Mouse (Mus musculus) adrenal gland, postnatal 36 days (tissue): ENCODE measurements around the gene Ctxn2. TPM values are rescaled to one million over a fixed set of nuclear protein-coding genes. Genes with fewer than 3 reads are reported as not detected.
"Not testable (repeated sequence)": the region's sequence is repeated elsewhere in the genome, so short reads cannot be mapped to it uniquely, and the experiment has no call there.

ENCODE experiments used
- DNase-seq, 2 experiments: peaks; one replicate each; pipeline ENCODE4 v3.0.0; 2021; ENCODE audit warnings: mixed read lengths in 1 of 2
- long read RNA-seq, 2 experiments: library from polyadenylated mRNA; stranded (forward); transcript quantifications; one replicate each; pipeline ENCODE4 v2.0.0; 2021; ENCODE audit warnings: borderline sequencing depth in 2 of 2
- total RNA-seq, 2 experiments: library from RNA; stranded (reverse); gene quantifications; 2 replicates each; pipeline ENCODE4 v1.2.3; 2021

The Ctxn2 gene
- not detected for total RNA-seq
- long read RNA-seq, experiment 1, result 0 reads
- long read RNA-seq, experiment 2, result 0 reads

DNA sequence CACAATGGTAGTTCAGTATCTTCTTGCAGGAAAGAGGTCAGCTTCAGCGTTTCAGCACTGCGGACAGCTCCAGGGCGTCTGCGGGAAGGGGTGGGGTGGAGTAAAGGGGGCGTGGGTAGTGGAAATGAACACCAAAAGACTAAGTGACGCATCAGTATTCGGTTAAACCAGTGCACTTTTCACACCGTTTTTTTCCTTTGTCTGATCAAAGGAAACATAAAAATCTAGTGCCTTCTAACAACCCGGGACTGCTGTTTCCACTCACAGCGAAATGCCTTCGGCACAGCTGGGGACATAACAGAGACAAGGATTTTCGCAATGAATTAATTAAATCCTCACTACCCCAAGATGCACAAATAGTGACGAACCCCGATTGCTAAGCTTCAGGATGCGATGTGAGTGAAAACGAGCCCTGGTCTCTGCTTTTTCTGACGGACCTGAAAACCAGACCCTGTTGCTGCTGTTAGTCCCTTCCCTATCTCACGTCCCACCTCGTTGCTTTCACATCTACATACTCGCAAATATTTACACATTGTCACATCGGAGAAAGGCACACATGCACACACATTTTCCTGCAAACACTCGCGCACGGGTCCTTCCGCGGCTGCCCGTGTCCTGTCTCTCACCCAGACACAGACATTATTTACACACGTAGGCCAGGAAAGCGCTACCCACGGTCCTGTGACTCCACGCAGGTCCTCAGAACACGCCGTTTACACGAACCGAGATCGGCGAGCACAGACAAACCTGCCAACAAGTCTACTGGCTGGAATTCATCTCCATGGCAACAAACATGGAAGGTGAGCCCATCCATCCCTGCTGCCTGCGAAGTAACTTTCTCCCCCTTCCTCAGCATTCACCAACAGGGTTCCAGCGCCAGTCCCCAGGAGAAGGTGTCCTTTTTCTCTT, at the start of gene Ctxn2:
Gene Ctxn2 (plus strand): TSS at position 790 of the 909 bp plus-strand sequence.
- DNase-seq, result peak; percentile 88 to 91

GRCm38 (mm10) chr2:125088757-125089156, 47.7 kb upstream of the Ctxn2 start:
- no peak for DNase-seq

- not testable (repeated sequence) for DNase-seq
Measured at GRCm38 (mm10) chr2:125092123-125092522, 44.4 kb upstream of the Ctxn2 start.

- not testable (repeated sequence) for DNase-seq
Measured at GRCm38 (mm10) chr2:125104491-125104890, 32.0 kb upstream of the Ctxn2 start.

- not testable (repeated sequence) for DNase-seq
Measured at GRCm38 (mm10) chr2:125106536-125106935, 30.0 kb upstream of the Ctxn2 start.

GRCm38 (mm10) chr2:125119381-125120110, 16.9 kb upstream of the Ctxn2 start:
- no peak for DNase-seq

DNA sequence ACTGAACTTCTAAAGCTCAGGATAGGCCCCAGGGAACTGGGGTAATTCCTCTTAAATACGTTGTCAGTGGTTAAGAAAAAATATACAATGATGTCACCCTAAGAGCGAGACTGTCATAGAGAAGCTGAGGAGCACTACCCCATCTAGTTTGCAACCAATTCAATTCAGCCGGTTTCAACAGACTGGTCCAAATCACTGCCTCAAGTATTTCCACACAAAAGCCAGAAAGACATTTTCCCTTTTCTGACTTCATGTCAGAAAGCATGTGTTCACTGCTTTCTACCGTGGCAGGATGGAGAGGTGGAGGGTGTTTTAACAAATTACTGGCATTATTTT, 14.2 kb upstream of the Ctxn2 start:
- DNase-seq, result no peak

- peak; percentile 61 to 76 for DNase-seq
Measured at GRCm38 (mm10) chr2:125122624-125123476, 13.6 kb upstream of the Ctxn2 start.

DNA sequence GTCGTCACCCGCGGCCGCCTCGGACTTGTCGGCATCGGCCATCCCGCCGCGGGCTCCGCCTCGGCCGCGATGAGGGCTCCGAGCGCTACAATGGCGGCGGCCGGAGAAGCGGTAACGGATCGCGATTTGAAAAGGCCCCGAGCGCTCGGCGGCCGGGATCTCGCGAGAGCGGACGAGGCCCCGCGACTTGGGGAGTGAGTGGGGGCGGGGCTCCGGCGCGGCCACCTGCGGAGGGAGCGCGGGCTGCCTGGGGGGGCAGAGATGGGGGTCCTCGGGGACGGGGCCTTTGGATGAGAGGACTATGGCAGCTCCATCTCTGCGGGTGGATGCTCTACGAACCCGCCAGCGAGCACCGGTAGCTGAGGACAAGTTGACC, 13.0 kb upstream of the Ctxn2 start, which contains the start of gene Myef2:
Gene Myef2 (minus strand): TSS at position 185 of the 376 bp plus-strand sequence.
- peak; percentile 83 to 92 for DNase-seq

DNA sequence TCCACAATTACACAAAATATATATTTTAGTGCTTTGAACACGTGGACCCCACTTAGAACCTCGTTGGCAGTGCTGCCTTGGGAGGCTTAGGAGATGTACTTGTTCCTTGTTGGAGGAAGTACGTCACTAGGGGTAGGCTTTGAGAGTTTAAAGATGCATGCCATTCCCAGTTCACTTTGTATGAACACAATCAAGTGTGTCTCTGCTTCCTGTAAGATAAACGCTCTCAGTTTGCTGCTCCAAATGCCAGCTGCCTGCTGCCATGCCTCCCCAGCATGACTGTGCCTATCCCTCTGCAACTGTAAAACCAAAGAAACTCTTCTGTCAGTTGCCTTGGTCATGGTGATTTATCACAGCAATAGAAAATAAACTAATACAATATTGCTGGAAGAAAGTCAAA, 10.7 kb upstream of the Ctxn2 start:
- no peak for DNase-seq

DNA sequence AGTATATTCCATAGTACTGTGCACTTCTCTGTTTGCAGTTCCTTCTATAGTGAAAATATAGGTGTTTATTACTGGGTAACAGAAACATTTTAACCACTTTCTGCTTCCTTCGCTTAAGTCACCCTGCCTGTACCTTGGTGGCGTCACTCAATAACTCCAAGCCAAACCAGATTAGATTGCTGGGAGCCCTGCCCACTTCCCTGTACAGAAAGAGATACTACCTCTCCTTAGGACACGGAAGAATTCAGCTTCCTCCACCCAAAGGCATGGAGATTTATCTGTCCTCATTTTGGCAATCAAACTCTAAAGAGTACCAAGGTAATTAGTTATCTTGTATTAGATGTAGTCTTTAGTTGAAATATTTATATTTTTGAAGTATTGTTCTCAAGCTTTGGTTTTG, 9.7 kb upstream of the Ctxn2 start:
- DNase-seq, result no peak

- no peak for DNase-seq
Measured at GRCm38 (mm10) chr2:125134113-125134512, 2.4 kb upstream of the Ctxn2 start.

- DNase-seq, result no peak
Measured at GRCm38 (mm10) chr2:125136846-125137245, 354 bp downstream of the Ctxn2 start.

DNA sequence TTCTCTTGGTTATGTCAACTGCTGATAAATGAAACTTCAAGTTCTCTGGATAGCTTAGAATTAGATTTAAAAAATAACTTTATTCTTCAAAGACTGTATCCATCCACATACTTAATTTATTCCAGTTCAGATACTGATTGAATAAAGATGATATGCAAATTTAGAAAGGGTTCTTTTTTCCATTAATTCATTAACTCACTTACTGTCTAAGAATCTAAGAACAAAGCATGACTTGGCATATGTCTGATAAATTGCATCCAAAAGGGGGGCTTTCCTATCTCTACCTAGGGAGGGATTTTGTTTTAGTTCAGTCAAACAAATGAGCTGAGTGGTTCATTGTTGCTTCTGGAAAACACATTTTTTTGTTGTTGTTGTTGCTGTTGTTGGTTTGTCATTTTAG, 5.8 kb downstream of the Ctxn2 start:
- no peak for DNase-seq

DNA sequence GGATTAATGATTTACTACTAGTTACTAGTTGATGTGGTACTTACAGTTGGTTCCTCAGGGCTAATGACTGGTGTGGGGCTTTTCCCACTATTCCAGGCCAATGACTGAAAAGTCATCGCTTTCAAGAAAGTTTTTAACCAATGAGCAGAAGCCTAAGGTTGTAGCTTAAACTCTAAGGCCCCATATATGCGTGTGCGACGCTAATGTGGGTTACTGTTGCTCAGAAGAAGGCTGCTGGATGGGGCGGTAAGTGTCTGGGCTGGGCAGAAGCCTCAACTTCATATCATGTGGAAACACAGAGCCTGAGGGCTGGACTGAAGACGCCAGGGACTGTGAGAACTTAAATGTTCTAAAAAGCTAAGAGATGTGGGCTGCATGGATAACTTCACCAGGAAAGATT, 15.9 kb downstream of the Ctxn2 start, which contains the start of gene Slc12a1:
Gene Slc12a1 (plus strand): TSS at position 118 of the 400 bp plus-strand sequence.
- no peak for DNase-seq

- no peak for DNase-seq
Measured at GRCm38 (mm10) chr2:125154294-125154693, 17.8 kb downstream of the Ctxn2 start.

- DNase-seq, result no peak
Measured at GRCm38 (mm10) chr2:125155504-125155903, 19.0 kb downstream of the Ctxn2 start.

DNA sequence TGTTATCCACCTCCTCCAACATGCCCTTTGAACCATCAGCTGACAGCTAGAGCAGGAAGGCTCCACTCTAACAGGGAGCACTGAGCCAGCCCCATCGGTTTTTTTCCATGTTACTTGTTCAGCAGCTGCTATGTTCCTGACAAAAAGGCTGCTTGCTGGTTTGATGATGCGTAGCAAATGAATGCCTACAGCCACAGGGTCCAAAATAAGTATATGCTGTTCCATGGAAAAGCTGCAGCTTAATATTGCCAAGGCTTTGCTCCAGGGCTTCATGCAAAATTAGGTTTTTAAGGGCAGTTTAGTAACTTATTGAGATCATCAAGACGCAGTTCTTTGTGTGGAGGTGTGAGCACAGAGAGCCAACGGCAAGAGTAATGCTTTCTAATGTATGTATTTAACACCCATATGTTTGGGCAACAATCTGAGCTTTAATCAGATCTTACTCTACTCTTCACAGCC, 25.5 kb downstream of the Ctxn2 start:
- DNase-seq, result no peak

DNA sequence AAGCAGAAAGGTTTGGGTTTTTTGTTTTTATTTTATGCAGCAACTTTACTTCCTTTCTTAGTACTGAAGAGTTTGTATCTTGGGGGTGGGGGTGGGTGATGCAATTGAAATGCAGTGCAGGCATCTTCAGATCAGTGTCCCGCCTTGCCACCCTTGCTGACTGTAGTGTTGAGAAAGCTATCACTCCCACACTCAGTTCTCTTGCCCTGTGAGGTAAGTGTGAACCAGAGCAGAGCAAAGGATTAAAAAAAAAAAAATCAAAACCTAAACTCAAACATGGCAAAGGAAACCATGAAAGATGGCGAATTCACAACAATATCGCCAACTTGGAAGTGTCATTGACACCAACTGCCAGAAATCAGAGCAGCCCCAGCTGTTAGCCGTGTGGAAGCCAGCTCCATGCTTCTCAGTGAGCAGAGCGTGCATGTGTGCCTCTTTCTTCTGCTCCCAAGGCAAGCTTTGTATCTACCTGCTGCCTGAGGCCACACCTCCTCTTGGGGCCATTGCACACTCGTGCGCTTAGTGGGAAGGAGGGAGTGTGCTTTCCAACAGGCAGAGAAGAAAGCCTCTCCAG, 41.8 kb downstream of the Ctxn2 start:
- DNase-seq, result no peak

DNA sequence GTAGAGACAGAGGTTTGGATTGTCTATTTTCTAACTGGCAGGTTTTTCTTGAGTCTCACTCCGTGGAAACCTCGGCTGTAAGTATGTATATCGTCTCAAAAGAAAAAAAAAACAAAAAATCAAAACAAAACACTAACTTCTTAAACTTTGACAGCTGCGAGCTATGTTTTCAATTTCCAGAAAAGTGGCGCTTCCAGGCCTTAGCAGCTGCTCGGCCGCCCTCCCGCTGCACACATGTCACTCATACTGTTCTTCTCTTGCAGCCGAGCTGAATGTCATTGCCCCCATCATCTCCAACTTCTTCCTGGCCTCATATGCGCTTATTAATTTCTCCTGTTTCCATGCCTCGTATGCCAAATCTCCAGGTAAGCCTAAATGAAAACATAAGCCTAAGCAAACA, 51.4 kb downstream of the Ctxn2 start:
- no peak for DNase-seq

- DNase-seq, result peak; percentile 24 to 54
Measured at GRCm38 (mm10) chr2:125189197-125189596, 52.7 kb downstream of the Ctxn2 start.

DNA sequence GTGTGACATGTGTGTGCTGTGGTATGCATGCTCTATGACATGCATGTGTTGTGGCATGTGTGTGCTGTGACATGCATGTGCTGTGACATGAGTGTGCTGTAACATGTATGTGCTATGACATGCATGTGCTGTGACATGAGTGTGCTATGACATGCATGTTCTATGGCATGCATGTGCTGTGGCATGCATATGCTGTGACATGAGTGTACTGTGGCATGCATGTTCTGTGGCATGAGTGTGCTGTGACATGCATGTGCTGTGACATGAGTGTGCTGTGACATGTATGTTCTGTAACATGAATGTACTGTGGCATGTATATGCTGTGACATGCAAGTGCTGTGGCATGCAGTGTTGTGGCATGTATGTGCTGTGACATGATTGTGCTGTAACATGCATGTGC, 56.4 kb downstream of the Ctxn2 start:
- DNase-seq, result no peak
